Mouse (Mus musculus) stomach, embryonic 14.5 days (tissue): ENCODE measurements around the gene Scfd2. TPM values are rescaled to one million over a fixed set of nuclear protein-coding genes. Genes with fewer than 3 reads are reported as not detected.

Experiments used
- ATAC-seq: fragments of 200-750 bp; cut with Nextera tagmentation; 2 replicates; pipeline ENCODE4 v1.8.0; 2017; ENCODE audit warnings: low read depth, moderate TSS enrichment; ENCODE audit not compliant: insufficient number of reproducible peaks, insufficient read depth, low FRiP score
- H3K27ac ChIP-seq: fragments of 300-500 bp; sonication (generic); 2 replicates; pipeline ENCODE4 v1.5.1; 2014; ENCODE audit warnings: mild to moderate bottlenecking, low read length, moderate library complexity, mixed read lengths
- H3K27me3 ChIP-seq: fragments of 300-500 bp; sonication (generic); 2 replicates; pipeline ENCODE4 v1.6.1; 2014; ENCODE audit warnings: low read length, control low read depth, mixed read lengths; ENCODE audit not compliant: control insufficient read depth, insufficient read depth
- H3K36me3 ChIP-seq: fragments of 300-500 bp; sonication (generic); 2 replicates; pipeline ENCODE4 v1.6.1; 2014; ENCODE audit warnings: mild to moderate bottlenecking, control low read depth, low read length, moderate library complexity, mixed read lengths; ENCODE audit not compliant: control insufficient read depth, insufficient read depth
- H3K4me1 ChIP-seq: fragments of 300-500 bp; sonication (generic); 2 replicates; pipeline ENCODE4 v1.6.1; 2014; ENCODE audit warnings: low read length, control low read depth, mixed read lengths; ENCODE audit not compliant: control insufficient read depth, insufficient read depth
- H3K4me2 ChIP-seq: fragments of 300-500 bp; sonication (generic); replicated peaks from 2 replicates; pipeline ENCODE4 v1.6.1; 2014; ENCODE audit warnings: low read depth, low read length, control low read depth
- H3K4me3 ChIP-seq: fragments of 300-500 bp; sonication (generic); 2 replicates; pipeline ENCODE4 v1.5.1; 2014; ENCODE audit warnings: low read depth, low read length, control low read depth
- H3K9ac ChIP-seq: fragments of 300-500 bp; sonication (generic); replicated peaks from 2 replicates; pipeline ENCODE4 v1.6.1; 2014; ENCODE audit warnings: low read depth, mild to moderate bottlenecking, control low read depth, low read length, moderate library complexity, mixed read lengths
- H3K9me3 ChIP-seq: fragments of 300-500 bp; sonication (generic); 2 replicates; pipeline ENCODE4 v1.6.1; 2016; ENCODE audit warnings: low read depth, low read length, control low read depth; ENCODE audit not compliant: control insufficient read depth
- WGBS: fragments of 180-500 bp; shearing (Covaris S2); extraction: QIAGEN DNeasy Blood & Tissue Kit; methylation state at CpG from one replicate; pipeline ENCODE4 v1.1.7; 2014; 5-methylcytosine and 5-hydroxymethylcytosine counted together
- polyA plus RNA-seq: library from polyadenylated mRNA; unstranded; fragments of >200 nt; fragmentation: Nextera tagmentation; extraction: Ambion mirVana; gene quantifications from 2 replicates; pipeline ENCODE4 v1.2.1, GENCODE M21; 2014

Scfd2 gene
- polyA plus RNA-seq, 1 experiment from 2014 or later = 15.0 TPM

GRCm38 (mm10) chr5:74202515-74202914 lies 329.0 kb downstream of the Scfd2 start:
- H3K27me3 ChIP-seq = no peaks in the 10 kb centered on the region
- no peak overlapping the region for H3K4me2 ChIP-seq
- H3K4me3 ChIP-seq = no peak overlapping the region
- peaks cover 22% of the 10 kb centered on the region for H3K36me3 ChIP-seq
- H3K9me3 ChIP-seq = no peaks in the 10 kb centered on the region; the same call in 1 of the 2 replicates
- H3K9ac ChIP-seq = no peak overlapping the region
- peaks cover 19% of the 10 kb centered on the region for H3K4me1 ChIP-seq
- WGBS = 71% methylated on average over 4 of the region's 4 CpGs
- no peak for ATAC-seq
- H3K27ac ChIP-seq = no peak overlapping the region

GRCm38 (mm10) chr5:74201570-74202357 lies 329.8 kb downstream of the Scfd2 start:
- no peak for ATAC-seq
- no peak overlapping the region for H3K4me2 ChIP-seq
- 65% methylated on average over 10 of the region's 10 CpGs for WGBS
- peaks cover 23% of the 10 kb centered on the region for H3K4me1 ChIP-seq
- no peak overlapping the region for H3K27ac ChIP-seq
- no peak overlapping the region for H3K9ac ChIP-seq
- H3K36me3 ChIP-seq = peaks cover 25% of the 10 kb centered on the region
- H3K9me3 ChIP-seq = no peaks in the 10 kb centered on the region; the same call in 1 of the 2 replicates
- no peaks in the 10 kb centered on the region for H3K27me3 ChIP-seq
- H3K4me3 ChIP-seq = no peak overlapping the region

- H3K4me1 ChIP-seq = peaks cover 25% of the 10 kb centered on the region
- WGBS = 90% methylated on average over 8 of the region's 8 CpGs
- H3K9me3 ChIP-seq = no peaks in the 10 kb centered on the region; the same call in 1 of the 2 replicates
- H3K27me3 ChIP-seq = no peaks in the 10 kb centered on the region
- H3K4me3 ChIP-seq = no peak overlapping the region
- no peak overlapping the region for H3K27ac ChIP-seq
- ATAC-seq = no peak
- H3K9ac ChIP-seq = no peak overlapping the region
- no peak overlapping the region for H3K4me2 ChIP-seq
- H3K36me3 ChIP-seq = peaks cover 25% of the 10 kb centered on the region
Observed at GRCm38 (mm10) chr5:74200481-74200880, 331.1 kb downstream of the Scfd2 start.

GRCm38 (mm10) chr5:74199793-74200192 lies 331.8 kb downstream of the Scfd2 start:
- no peak overlapping the region for H3K9ac ChIP-seq
- no peaks in the 10 kb centered on the region; the same call in 1 of the 2 replicates for H3K9me3 ChIP-seq
- H3K36me3 ChIP-seq = peaks cover 25% of the 10 kb centered on the region
- WGBS = 80% methylated on average over 13 of the region's 13 CpGs
- no peak overlapping the region for H3K27ac ChIP-seq
- no peak overlapping the region for H3K4me3 ChIP-seq
- ATAC-seq = no peak
- peaks cover 23% of the 10 kb centered on the region for H3K4me1 ChIP-seq
- no peaks in the 10 kb centered on the region for H3K27me3 ChIP-seq
- H3K4me2 ChIP-seq = no peak overlapping the region

- Histone ChIP-seq H3K4me2 (peak overlapping the region; percentile 93), H3K27ac (no peak overlapping the region), H3K36me3 (peaks cover 25% of the 10 kb centered on the region), H3K9me3 (no peaks in the 10 kb centered on the region; the same call in 1 of the 2 replicates), H3K9ac (no peak overlapping the region), H3K4me3 (no peak overlapping the region), H3K4me1 (peaks cover 34% of the 10 kb centered on the region), H3K27me3 (no peaks in the 10 kb centered on the region)
- WGBS = 78% methylated on average over 11 of the region's 11 CpGs
- ATAC-seq = no peak
Observed at GRCm38 (mm10) chr5:74198446-74198845, 333.1 kb downstream of the Scfd2 start.

- Histone ChIP-seq H3K27me3 (no peaks in the 10 kb centered on the region), H3K4me3 (peak overlapping the region; percentile 66; the same call in 1 of the 2 replicates), H3K27ac (peak overlapping the region; percentile 35; the same call in 1 of the 2 replicates), H3K4me1 (peaks cover 34% of the 10 kb centered on the region), H3K9ac (no peak overlapping the region), H3K36me3 (peaks cover 25% of the 10 kb centered on the region), H3K4me2 (peak overlapping the region; percentile 93), H3K9me3 (no peaks in the 10 kb centered on the region)
- no peak for ATAC-seq
- 70% methylated on average over 22 of the region's 22 CpGs for WGBS
Observed at GRCm38 (mm10) chr5:74197541-74198330, 333.8 kb downstream of the Scfd2 start.

GRCm38 (mm10) chr5:74196307-74196618 lies 335.3 kb downstream of the Scfd2 start:
- Histone ChIP-seq H3K27ac (peak overlapping the region; percentile 0; the same call in 1 of the 2 replicates), H3K9ac (peak overlapping the region; percentile 83; the same call in 1 of the 2 replicates), H3K4me1 (peaks cover 34% of the 10 kb centered on the region), H3K4me3 (peak overlapping the region; percentile 66), H3K9me3 (no peaks in the 10 kb centered on the region), H3K27me3 (no peaks in the 10 kb centered on the region), H3K4me2 (peak overlapping the region; percentile 93), H3K36me3 (peaks cover 25% of the 10 kb centered on the region)
- whole genome bisulfite sequencing = 4% methylated on average over 4 of the region's 4 CpGs
- ATAC-seq = no peak

- peak; percentile 10; the same call in 1 of the 2 replicates for ATAC-seq
- peak overlapping the region; percentile 6; the same call in 1 of the 2 replicates for H3K27ac ChIP-seq
- peak overlapping the region; percentile 66 for H3K4me3 ChIP-seq
- under 1% methylated on average over 27 of the region's 27 CpGs for WGBS
- peak overlapping the region; percentile 83 for H3K9ac ChIP-seq
- H3K27me3 ChIP-seq = no peaks in the 10 kb centered on the region
- peaks cover 34% of the 10 kb centered on the region for H3K4me1 ChIP-seq
- H3K9me3 ChIP-seq = no peaks in the 10 kb centered on the region
- peaks cover 25% of the 10 kb centered on the region for H3K36me3 ChIP-seq
- peak overlapping the region; percentile 93 for H3K4me2 ChIP-seq
Observed at GRCm38 (mm10) chr5:74195614-74196306, 335.8 kb downstream of the Scfd2 start.
